Mouse (Mus musculus) ES-E14 (cell line): ENCODE data around the gene Dnali1.

Source experiments
- CHD2 ChIP-seq: IDR thresholded peaks from 2 replicates; pipeline ENCODE4 v1.6.1; 2014; ENCODE audit warnings: mild to moderate bottlenecking, low read depth, low read length, inconsistent platforms
- MAFK ChIP-seq: IDR thresholded peaks from 2 replicates; pipeline ENCODE4 v1.6.1; 2014; ENCODE audit warnings: mild to moderate bottlenecking, low read depth, low read length, inconsistent platforms; ENCODE audit not compliant: insufficient read depth
- ZC3H11A ChIP-seq: IDR thresholded peaks from 2 replicates; pipeline ENCODE4 v1.6.1; 2012; ENCODE audit warnings: low read depth, mild to moderate bottlenecking, inconsistent platforms, low read length, borderline replicate concordance
- ZNF384 ChIP-seq: IDR thresholded peaks from 2 replicates; pipeline ENCODE4 v1.6.1; 2012; ENCODE audit warnings: low read depth, low read length, inconsistent platforms

DNA sequence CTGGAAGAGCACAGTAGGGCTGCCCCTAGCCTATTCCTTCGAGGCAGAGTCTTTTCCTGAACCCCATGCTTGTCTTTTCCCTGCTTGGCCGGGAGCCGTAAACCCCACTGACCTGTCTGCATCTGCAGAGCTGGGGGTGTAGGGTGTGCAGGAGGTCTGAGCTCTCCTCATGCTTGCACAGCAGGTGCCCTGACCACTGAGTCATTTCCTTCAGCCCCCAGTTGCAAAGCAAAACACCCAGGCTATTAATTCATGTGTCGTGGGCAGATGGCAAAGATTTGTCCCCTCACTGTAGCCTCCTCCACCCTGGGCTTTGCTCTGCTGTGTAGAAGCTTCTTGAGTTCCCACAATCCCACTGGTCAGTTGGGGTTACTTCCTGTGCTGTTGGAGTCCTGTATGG, 31.9 kb upstream of the Dnali1 start:
- TF ChIP-seq MAFK, result no peak
- no peak for TF ChIP-seq ZC3H11A
- TF ChIP-seq ZNF384, result no peak
- TF ChIP-seq CHD2, result no peak
